Comparison of ENCODE assay signal across 9 mouse cellular contexts in the genomic region with DNA sequence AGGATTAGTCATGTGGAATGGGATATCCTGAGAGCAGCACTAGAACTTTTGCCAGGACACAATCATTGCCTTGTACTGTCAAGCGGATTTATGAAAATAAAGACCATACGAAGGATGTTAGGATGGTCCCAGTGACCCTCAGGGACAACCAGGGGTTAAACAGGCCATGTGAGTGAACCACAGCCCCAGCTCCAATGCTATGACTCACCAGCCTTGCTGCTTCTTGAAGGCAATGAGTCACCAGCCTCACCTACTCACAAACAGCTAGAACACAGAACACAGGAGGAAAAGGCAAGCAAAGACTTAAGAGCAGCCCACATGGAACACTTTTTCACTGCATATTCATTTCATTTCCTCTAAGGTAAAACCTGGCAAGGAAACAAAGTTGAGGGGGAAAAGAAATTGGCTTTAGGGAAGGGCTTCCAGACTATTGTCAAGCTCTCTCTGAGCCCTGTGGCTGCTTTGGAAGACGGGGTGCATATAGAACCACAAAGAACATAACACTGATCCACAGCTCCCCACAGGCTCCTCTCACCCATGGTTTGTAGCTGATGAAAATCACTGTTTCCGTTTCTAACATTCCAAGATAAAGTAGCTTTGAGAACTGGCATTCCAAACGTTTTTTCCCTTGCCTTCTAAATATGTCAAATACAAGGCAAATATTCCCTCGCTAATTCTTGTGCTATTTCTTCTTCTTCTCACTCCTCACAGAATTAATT. TPM values are rescaled to one million over a fixed set of nuclear protein-coding genes. Genes with fewer than 3 reads are reported as not detected.
DNase-seq lines count a peak whose midpoint lies in the region; ATAC-seq and TF ChIP-seq lines count a peak whose summit lies in the region.
"Had no signal": no experiment of that assay in that cellular context is flagged by ENCODE, and none has a peak within 500 bp of the region (broad histone marks: within the 10 kb centered on the region; RNA-seq: fewer than 3 reads in every experiment).

No protein-coding gene starts in this region.

- H3K27ac ChIP-seq in limb, embryonic 14.5 days (replicated peaks; ENCODE audit: low read depth, low read length), result no peak overlapping the region
- no peak overlapping the region for H3K27ac ChIP-seq in limb, embryonic 10.5 days
- H3K27ac ChIP-seq in heart, postnatal 0 days (ENCODE audit: low read depth), result peak overlapping the region; percentile 16; the same call in 1 of the 2 replicates
- H3K27ac ChIP-seq in hindbrain, embryonic 13.5 days, result no peak overlapping the region

- H3K27me3 ChIP-seq in limb, embryonic 14.5 days (ENCODE audit: control insufficient read depth, insufficient read depth, low read length), result no peaks in the 10 kb centered on the region
- no peaks in the 10 kb centered on the region for H3K27me3 ChIP-seq in limb, embryonic 10.5 days (ENCODE audit: low read depth, poor library complexity, severe bottlenecking)
- H3K27me3 ChIP-seq in heart, postnatal 0 days (ENCODE audit: control insufficient read depth, insufficient read depth, low read length), result no peaks in the 10 kb centered on the region
- H3K27me3 ChIP-seq in hindbrain, embryonic 13.5 days, result no peaks in the 10 kb centered on the region

- TF ChIP-seq EP300 in heart, postnatal 0 days (IDR thresholded peaks at IDR 0.05; ENCODE audit: low read depth), result no peak

- TF ChIP-seq POLR2A in limb, embryonic 14.5 days (IDR thresholded peaks at IDR 0.05; ENCODE audit: borderline replicate concordance, extremely low read depth, insufficient read depth, insufficient read length), result no peak

- no peaks in the 10 kb centered on the region for H3K9me3 ChIP-seq in limb, embryonic 14.5 days (ENCODE audit: control insufficient read depth, low read length)
- H3K9me3 ChIP-seq in limb, embryonic 10.5 days (replicated peaks), result no peaks in the 10 kb centered on the region
- H3K9me3 ChIP-seq in heart, postnatal 0 days (replicated peaks; ENCODE audit: control insufficient read depth, low read length), result no peaks in the 10 kb centered on the region
- no peaks in the 10 kb centered on the region for H3K9me3 ChIP-seq in hindbrain, embryonic 13.5 days

- H3K9ac ChIP-seq in limb, embryonic 14.5 days (ENCODE audit: low read depth, low read length, severe bottlenecking), result no peak overlapping the region
- no peak overlapping the region for H3K9ac ChIP-seq in heart, postnatal 0 days (replicated peaks; ENCODE audit: low read depth, low read length)
- H3K9ac ChIP-seq in hindbrain, embryonic 13.5 days, result no peak overlapping the region

- H3K36me3 ChIP-seq in limb, embryonic 14.5 days (ENCODE audit: control insufficient read depth, insufficient read depth, low read length), result no peaks in the 10 kb centered on the region
- H3K36me3 ChIP-seq in limb, embryonic 10.5 days, result no peaks in the 10 kb centered on the region
- H3K36me3 ChIP-seq in heart, postnatal 0 days (replicated peaks; ENCODE audit: control insufficient read depth, insufficient read depth, low read length), result no peaks in the 10 kb centered on the region
- no peaks in the 10 kb centered on the region for H3K36me3 ChIP-seq in hindbrain, embryonic 13.5 days

- 70% methylated on average over 6 of the region's 6 CpGs for WGBS in limb, embryonic 14.5 days
- 89% methylated on average over 6 of the region's 6 CpGs for WGBS in limb, embryonic 10.5 days
- WGBS in heart, postnatal 0 days, result 41% methylated on average over 6 of the region's 6 CpGs
- 85% methylated on average over 6 of the region's 6 CpGs for WGBS in hindbrain, embryonic 13.5 days

- H3K4me1 ChIP-seq in limb, embryonic 14.5 days (ENCODE audit: control insufficient read depth, insufficient read depth, low read length), result peaks cover 8% of the 10 kb centered on the region
- no peaks in the 10 kb centered on the region for H3K4me1 ChIP-seq in limb, embryonic 10.5 days
- H3K4me1 ChIP-seq in heart, postnatal 0 days (ENCODE audit: control insufficient read depth, insufficient read depth), result no peaks in the 10 kb centered on the region
- no peaks in the 10 kb centered on the region for H3K4me1 ChIP-seq in hindbrain, embryonic 13.5 days (replicated peaks)

- H3K4me2 ChIP-seq in limb, embryonic 14.5 days (replicated peaks; ENCODE audit: low read depth, low read length, severe bottlenecking), result no peak overlapping the region
- no peak overlapping the region for H3K4me2 ChIP-seq in heart, postnatal 0 days (ENCODE audit: low read depth, low read length)
- no peak overlapping the region for H3K4me2 ChIP-seq in hindbrain, embryonic 13.5 days

- H3K4me3 ChIP-seq in limb, embryonic 14.5 days (replicated peaks; ENCODE audit: low read length), result no peak overlapping the region
- H3K4me3 ChIP-seq in limb, embryonic 10.5 days, result no peak overlapping the region
- H3K4me3 ChIP-seq in heart, postnatal 0 days (ENCODE audit: low read depth, low read length), result no peak overlapping the region
- H3K4me3 ChIP-seq in hindbrain, embryonic 13.5 days, result no peak overlapping the region

- DNase-seq in adrenal gland, adult (ENCODE audit: inconsistent age in 2 of 2, low spot score in 1 of 2), result peak; percentile 23 to 58
- no peak for DNase-seq in adrenal gland, postnatal 4 days (ENCODE audit: low spot score in 2 of 2)
- DNase-seq in limb, embryonic 14.5 days (ENCODE audit: low spot score), result peak; percentile 10
- no peak for DNase-seq in limb, embryonic 10.5 days (ENCODE audit: low spot score)
- DNase-seq in heart, postnatal 0 days (ENCODE audit: low spot score), result peak; percentile 22
- DNase-seq: thymus, adult 18-20 months had no signal

- TF ChIP-seq CTCF in heart, postnatal 0 days (IDR thresholded peaks at IDR 0.05; ENCODE audit: low read depth), result no peak

- ATAC-seq in limb, embryonic 14.5 days (ENCODE audit: low FRiP score, low read depth), result no peak
- peak; percentile 36; the same call in 1 of the 2 replicates for ATAC-seq in heart, postnatal 0 days (ENCODE audit: insufficient read depth, low read depth)
- ATAC-seq in neutrophil, adult 5-6 weeks (ENCODE audit: extremely low read depth, insufficient number of reproducible peaks, low FRiP score, poor library complexity, severe bottlenecking), result peak; percentile 68
- ATAC-seq in hindbrain, embryonic 13.5 days (ENCODE audit: low FRiP score), result no peak
- no peak for ATAC-seq in cerebellum, adult (ENCODE audit: insufficient number of reproducible peaks, low FRiP score, low TSS enrichment)

RNA-seq across cellular contexts. Expression of a gene that starts 3.0 kb away (rescaled TPM):
- 10 to 100 TPM; 23.7 to 33.0 TPM for total RNA-seq in adrenal gland, postnatal 4 days (2021)
- polyA plus RNA-seq in limb, embryonic 14.5 days (2012; rRNA removed), result 35.3 and 72.5 TPM in 2 replicates
- 257 and 350 TPM in 2 replicates for polyA plus RNA-seq in limb, embryonic 14.5 days (2014; fragmentation: Nextera tagmentation; extraction: Ambion mirVana)
- 1.4 and 2.9 TPM in 2 replicates for polyA plus RNA-seq in limb, embryonic 10.5 days (2016; fragmentation: Nextera tagmentation; extraction: Ambion mirVana)
- 17.4 and 34.5 TPM in 2 replicates for total RNA-seq in heart, postnatal 0 days (2014; rRNA removed; ENCODE audit: low replicate concordance)
- 52.2 and 59.0 TPM in 2 replicates for polyA plus RNA-seq in heart, postnatal 0 days (2015; fragmentation: Nextera tagmentation; extraction: Ambion mirVana)
- 822 and 887 TPM in 2 replicates for total RNA-seq in neutrophil, adult 5-6 weeks (2017)
- polyA plus RNA-seq in hindbrain, embryonic 13.5 days (2015; fragmentation: Nextera tagmentation; extraction: Ambion mirVana), result 8.4 and 9.5 TPM in 2 replicates

Comparison
In these comparisons a context has a peak if more than half of its experiments do, and no peak if none do; other contexts are left out.
1. DNase-seq: peak in adrenal gland, adult (2 of 2), limb, embryonic 14.5 days (single experiment) and heart, postnatal 0 days (single experiment); none in adrenal gland, postnatal 4 days (0 of 2) and limb, embryonic 10.5 days (single experiment).
2. ATAC-seq: peak in heart, postnatal 0 days (single experiment) and neutrophil, adult 5-6 weeks (single experiment); none in limb, embryonic 14.5 days (single experiment), hindbrain, embryonic 13.5 days (single experiment) and cerebellum, adult (single experiment).